Mouse (Mus musculus) liver, adult 2 months (tissue): ENCODE data around the gene Nfe2l3.

Experiments
- CTCF ChIP-seq: fragments of 200-500 bp; IDR thresholded peaks from 2 replicates; pipeline ENCODE4 v1.5.1; 2011; ENCODE audit warnings: low read depth, low read length, control low read depth
- POLR2A ChIP-seq: fragments of 200-500 bp; IDR thresholded peaks from 2 replicates; pipeline ENCODE4 v1.6.1; 2011; ENCODE audit warnings: low read length, control low read depth; ENCODE audit not compliant: insufficient read depth; ENCODE audit errors: extremely low read depth

GRCm38 (mm10) chr6:51437665-51438064 is 5.2 kb downstream of the Nfe2l3 start:
- TF ChIP-seq CTCF (no peak), POLR2A (no peak)
